Mouse (Mus musculus) intestine, embryonic 15.5 days (tissue): Measurements from ENCODE around the gene Idh3b. TPM values are rescaled to one million over a fixed set of nuclear protein-coding genes. Genes with fewer than 3 reads are reported as not detected.

Experiments
- ATAC-seq: fragments of 200-750 bp; cut with Nextera tagmentation; 2 replicates; pipeline ENCODE4 v1.8.0; 2017; ENCODE audit warnings: moderate TSS enrichment, moderate library complexity
- H3K27ac ChIP-seq: fragments of 300-500 bp; sonication (generic); 2 replicates; pipeline ENCODE4 v1.5.1; 2015; ENCODE audit warnings: mild to moderate bottlenecking, inconsistent platforms
- H3K27me3 ChIP-seq: fragments of 300-500 bp; sonication (generic); replicated peaks from 2 replicates; pipeline ENCODE4 v1.6.1; 2015; ENCODE audit warnings: inconsistent platforms
- H3K36me3 ChIP-seq: fragments of 300-500 bp; sonication (generic); 2 replicates; pipeline ENCODE4 v1.6.1; 2015; ENCODE audit warnings: inconsistent platforms
- H3K4me1 ChIP-seq: fragments of 300-500 bp; sonication (generic); replicated peaks from 2 replicates; pipeline ENCODE4 v1.6.1; 2015; ENCODE audit warnings: inconsistent platforms
- H3K4me2 ChIP-seq: fragments of 300-500 bp; sonication (generic); replicated peaks from 2 replicates; pipeline ENCODE4 v1.6.1; 2015; ENCODE audit warnings: mild to moderate bottlenecking, inconsistent platforms
- H3K4me3 ChIP-seq: fragments of 300-500 bp; sonication (generic); replicated peaks from 2 replicates; pipeline ENCODE4 v1.5.1; 2015; ENCODE audit warnings: inconsistent platforms
- H3K9ac ChIP-seq: fragments of 300-500 bp; sonication (generic); 2 replicates; pipeline ENCODE4 v1.6.1; 2015; ENCODE audit warnings: inconsistent platforms
- H3K9me3 ChIP-seq: fragments of 300-500 bp; sonication (generic); 2 replicates; pipeline ENCODE4 v1.6.1; 2016; ENCODE audit warnings: inconsistent platforms
- WGBS: fragments of 180-500 bp; shearing (Covaris S2); methylation state at CpG from one replicate; pipeline ENCODE4 v1.1.7; 2015; 5-methylcytosine and 5-hydroxymethylcytosine counted together
- polyA plus RNA-seq: library from polyadenylated mRNA; unstranded; fragments of >200 nt; fragmentation: Nextera tagmentation; extraction: Ambion mirVana; gene quantifications from 2 replicates; pipeline ENCODE4 v1.2.1, GENCODE M21; 2015

Gene Idh3b
- polyA plus RNA-seq, 1 experiment from 2014 or later = 247 TPM

GRCm38 (mm10) chr2:130260822-130261221 lies 23.5 kb downstream of the Idh3b start:
- Histone ChIP-seq H3K4me3 (no peak overlapping the region), H3K36me3 (no peaks in the 10 kb centered on the region), H3K4me1 (no peaks in the 10 kb centered on the region), H3K4me2 (no peak overlapping the region), H3K27me3 (no peaks in the 10 kb centered on the region), H3K9me3 (no peaks in the 10 kb centered on the region), H3K27ac (no peak overlapping the region), H3K9ac (no peak overlapping the region)
- 76% methylated on average over 4 of the region's 4 CpGs for whole genome bisulfite sequencing
- ATAC-seq = no peak

GRCm38 (mm10) chr2:130256762-130257161 lies 27.6 kb downstream of the Idh3b start:
- Histone ChIP-seq H3K4me3 (no peak overlapping the region), H3K27ac (no peak overlapping the region), H3K4me1 (no peaks in the 10 kb centered on the region), H3K36me3 (no peaks in the 10 kb centered on the region), H3K27me3 (no peaks in the 10 kb centered on the region), H3K9me3 (no peaks in the 10 kb centered on the region), H3K9ac (no peak overlapping the region), H3K4me2 (no peak overlapping the region)
- ATAC-seq = no peak
- 72% methylated on average over 4 of the region's 4 CpGs for WGBS

- no peaks in the 10 kb centered on the region for H3K27me3 ChIP-seq
- WGBS = 69% methylated on average over 7 of the region's 7 CpGs
- no peaks in the 10 kb centered on the region for H3K36me3 ChIP-seq
- no peaks in the 10 kb centered on the region for H3K9me3 ChIP-seq
- no peak overlapping the region for H3K9ac ChIP-seq
- no peak overlapping the region for H3K27ac ChIP-seq
- no peak overlapping the region for H3K4me2 ChIP-seq
- H3K4me3 ChIP-seq = no peak overlapping the region
- H3K4me1 ChIP-seq = no peaks in the 10 kb centered on the region
- no peak for ATAC-seq
Measured at GRCm38 (mm10) chr2:130248226-130248625, 36.1 kb downstream of the Idh3b start.

GRCm38 (mm10) chr2:130246912-130247311 lies 37.4 kb downstream of the Idh3b start:
- no peak for ATAC-seq

More at GRCm38 (mm10) chr2:130246912-130247311, 37.4 kb downstream of the Idh3b start:
- H3K4me2 ChIP-seq = no peak overlapping the region
- no peaks in the 10 kb centered on the region for H3K36me3 ChIP-seq
- H3K27ac ChIP-seq = no peak overlapping the region
- 54% methylated on average over 9 of the region's 9 CpGs for WGBS
- H3K9me3 ChIP-seq = no peaks in the 10 kb centered on the region
- H3K9ac ChIP-seq = no peak overlapping the region
- H3K4me1 ChIP-seq = no peaks in the 10 kb centered on the region
- H3K27me3 ChIP-seq = no peaks in the 10 kb centered on the region
- no peak overlapping the region for H3K4me3 ChIP-seq

Other genes with a start within 250 kb of the Idh3b start
- gene Tgm6, start 172.1 kb downstream of the Idh3b start, polyA plus RNA-seq = not detected in 2 replicates
- gene Snrpb, start 105.1 kb downstream of the Idh3b start, polyA plus RNA-seq = 517 and 522 TPM in 2 replicates
- not detected in 2 replicates for gene Tmc2, start 89.4 kb downstream of the Idh3b start, polyA plus RNA-seq
- gene Nop56, start 10.1 kb downstream of the Idh3b start, polyA plus RNA-seq = 276 and 282 TPM in 2 replicates
- 2.2 TPM in 2 replicates for gene Ebf4, start 10.6 kb upstream of the Idh3b start, polyA plus RNA-seq
- gene Cpxm1, start 113.0 kb upstream of the Idh3b start, polyA plus RNA-seq = 36.1 and 36.3 TPM in 2 replicates
- 0.13 TPM in 1 of 2 replicates, not detected in the other for gene Gm28372, start 120.7 kb upstream of the Idh3b start, polyA plus RNA-seq
- not detected in 2 replicates for gene 1700020A23Rik, start 120.7 kb upstream of the Idh3b start, polyA plus RNA-seq
- gene Tmem239, start 121.9 kb upstream of the Idh3b start, polyA plus RNA-seq = not detected in 2 replicates
- gene Vps16, start 139.8 kb upstream of the Idh3b start, polyA plus RNA-seq = 74.3 and 76.7 TPM in 2 replicates
- 10.5 and 11.8 TPM in 2 replicates for gene Pced1a, start 140.2 kb upstream of the Idh3b start, polyA plus RNA-seq
- gene Ptpra, start 165.7 kb upstream of the Idh3b start, polyA plus RNA-seq = 71.9 and 73.9 TPM in 2 replicates